ENCODE assay signal across 9 mouse cellular contexts in genomic region chr13:29199679-29200078, GRCm38 (mm10).
DNase-seq lines count a peak whose midpoint lies in the region; ATAC-seq lines count a peak whose summit lies in the region.
"Had no signal": no experiment of that assay in that cellular context is flagged by ENCODE, and none has a peak within 500 bp of the region (broad histone marks: within the 10 kb centered on the region; RNA-seq: fewer than 3 reads in every experiment).

No protein-coding gene starts in this region.

- H3K27me3 ChIP-seq in midbrain, embryonic 12.5 days, result no peaks in the 10 kb centered on the region
- H3K27me3 ChIP-seq in midbrain, embryonic 15.5 days (replicated peaks), result no peaks in the 10 kb centered on the region
- no peaks in the 10 kb centered on the region for H3K27me3 ChIP-seq in heart, embryonic 12.5 days (replicated peaks)

- 0 out of 2 replicates have a peak overlapping the region, but pooled peaks have one; percentile 25 for H3K27ac ChIP-seq in midbrain, embryonic 12.5 days (replicated peaks)
- no peak overlapping the region for H3K27ac ChIP-seq in midbrain, embryonic 15.5 days
- peak overlapping the region; percentile 88 for H3K27ac ChIP-seq in heart, embryonic 12.5 days (ENCODE audit: poor library complexity, severe bottlenecking)
- H3K27ac ChIP-seq: left cerebral cortex, adult 2 months had no signal

- ATAC-seq in midbrain, embryonic 12.5 days (ENCODE audit: low FRiP score, low read depth), result no peak
- no peak for ATAC-seq in midbrain, embryonic 15.5 days (replicated peaks)
- peak; percentile 83 for ATAC-seq in heart, embryonic 12.5 days (ENCODE audit: insufficient number of reproducible peaks, low FRiP score)
- ATAC-seq in granulocyte monocyte progenitor cell, adult 5-6 weeks (replicated peaks; ENCODE audit: poor library complexity, severe bottlenecking), result no peak

- peaks cover 23% of the 10 kb centered on the region for H3K4me1 ChIP-seq in midbrain, embryonic 12.5 days
- H3K4me1 ChIP-seq in midbrain, embryonic 15.5 days, result peaks cover 19% of the 10 kb centered on the region
- peaks cover 44% of the 10 kb centered on the region for H3K4me1 ChIP-seq in heart, embryonic 12.5 days (replicated peaks)

- DNase-seq in embryo, embryonic 10 days (ENCODE audit: low spot score), result peak; percentile 32
- DNase-seq in embryo, embryonic 11 days, result no peak
- DNase-seq in skeletal muscle tissue, adult 2 months (ENCODE audit: low read depth, low spot score), result peak; percentile 17
- DNase-seq in thymus, adult 18-20 months, result no peak

- H3K4me2 ChIP-seq in midbrain, embryonic 12.5 days (replicated peaks), result no peak overlapping the region
- H3K4me2 ChIP-seq in midbrain, embryonic 15.5 days, result no peak overlapping the region
- no peak overlapping the region for H3K4me2 ChIP-seq in heart, embryonic 12.5 days

- no peaks in the 10 kb centered on the region for H3K9me3 ChIP-seq in midbrain, embryonic 12.5 days
- no peaks in the 10 kb centered on the region for H3K9me3 ChIP-seq in midbrain, embryonic 15.5 days
- no peaks in the 10 kb centered on the region for H3K9me3 ChIP-seq in heart, embryonic 12.5 days (replicated peaks)

- H3K9ac ChIP-seq in midbrain, embryonic 12.5 days (replicated peaks), result no peak overlapping the region
- H3K9ac ChIP-seq in midbrain, embryonic 15.5 days, result no peak overlapping the region
- H3K9ac ChIP-seq in heart, embryonic 12.5 days, result no peak overlapping the region

- 66% methylated on average over 6 of the region's 6 CpGs for WGBS in midbrain, embryonic 12.5 days
- 55% methylated on average over 6 of the region's 6 CpGs for WGBS in midbrain, embryonic 15.5 days
- WGBS in heart, embryonic 12.5 days, result 10% methylated on average over 6 of the region's 6 CpGs

- no peaks in the 10 kb centered on the region for H3K36me3 ChIP-seq in midbrain, embryonic 12.5 days
- H3K36me3 ChIP-seq in midbrain, embryonic 15.5 days (replicated peaks), result no peaks in the 10 kb centered on the region
- no peaks in the 10 kb centered on the region for H3K36me3 ChIP-seq in heart, embryonic 12.5 days

- H3K4me3 ChIP-seq in midbrain, embryonic 12.5 days, result no peak overlapping the region
- H3K4me3 ChIP-seq in midbrain, embryonic 15.5 days, result no peak overlapping the region
- H3K4me3 ChIP-seq in heart, embryonic 12.5 days, result no peak overlapping the region
- H3K4me3 ChIP-seq: left cerebral cortex, adult 2 months had no signal

Comparison
In these comparisons a context has a peak if more than half of its experiments do, and no peak if none do; other contexts are left out.
1. DNase-seq: peak in embryo, embryonic 10 days (single experiment) and skeletal muscle tissue, adult 2 months (single experiment); none in embryo, embryonic 11 days (single experiment) and thymus, adult 18-20 months (0 of 2).